13 mouse cellular contexts compared by ENCODE assay signal in the genomic region with DNA sequence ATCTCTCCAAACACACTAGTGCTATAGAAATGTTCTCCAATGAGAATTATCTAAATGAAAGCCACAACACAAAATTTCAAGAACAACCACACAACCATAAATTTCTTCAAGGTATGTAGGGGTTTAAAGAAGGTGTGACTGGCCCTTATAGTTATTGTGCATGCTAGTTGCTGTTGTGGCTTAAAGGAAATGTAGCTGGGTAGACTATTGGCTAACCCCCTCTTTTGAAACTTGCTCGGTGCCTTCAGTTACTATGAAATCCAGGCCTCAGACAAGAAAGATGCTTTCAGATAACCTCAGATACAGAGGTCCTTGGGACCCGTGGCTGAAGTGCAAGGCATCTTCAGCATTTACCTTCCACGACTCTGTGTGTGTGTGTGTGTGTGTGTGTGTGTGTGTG.
"Had no signal": no experiment of that assay in that cellular context is flagged by ENCODE, and none has a peak within 500 bp of the region (broad histone marks: within the 10 kb centered on the region; RNA-seq: fewer than 3 reads in every experiment).

No protein-coding gene starts in this region.

- H3K27ac ChIP-seq: midbrain, embryonic 13.5 days; midbrain, embryonic 15.5 days; neural tube, embryonic 12.5 days; stomach, embryonic 15.5 days; stomach, postnatal 0 days had no signal

- DNase-seq: lung, adult 18-20 months; lung, embryonic 14.5 days; lung, postnatal 10 days; lung, postnatal 4 days; right cerebral cortex, postnatal 14 days; thymus, adult 2 months; thymus, postnatal 25 days; thymus, postnatal 4 days had no signal

- H3K4me1 ChIP-seq: midbrain, embryonic 13.5 days; midbrain, embryonic 15.5 days; neural tube, embryonic 12.5 days; stomach, embryonic 15.5 days had no signal

- H3K4me3 ChIP-seq: midbrain, embryonic 13.5 days; midbrain, embryonic 15.5 days; neural tube, embryonic 12.5 days; stomach, embryonic 15.5 days had no signal

- ATAC-seq: midbrain, embryonic 13.5 days; midbrain, embryonic 15.5 days had no signal
